Mouse (Mus musculus) heart, embryonic 16.5 days (tissue): ENCODE data around the gene Fras1. TPM values are rescaled to one million over a fixed set of nuclear protein-coding genes. Genes with fewer than 3 reads are reported as not detected.

Source experiments
- ATAC-seq: fragments of 200-750 bp; cut with Nextera tagmentation; replicated peaks from 2 replicates; pipeline ENCODE4 v1.8.0; 2017; ENCODE audit warnings: moderate number of reproducible peaks; ENCODE audit not compliant: insufficient read depth, low FRiP score; ENCODE audit errors: extremely low read depth
- H3K27ac ChIP-seq: fragments of 300-500 bp; sonication (generic); 2 replicates; pipeline ENCODE4 v1.5.1; 2014; ENCODE audit warnings: mild to moderate bottlenecking, low read length, control low read depth, moderate library complexity
- H3K27me3 ChIP-seq: fragments of 300-500 bp; sonication (generic); 2 replicates; pipeline ENCODE4 v1.6.1; 2014; ENCODE audit warnings: low read length, mixed read lengths; ENCODE audit not compliant: control insufficient read depth, insufficient read depth
- H3K36me3 ChIP-seq: fragments of 300-500 bp; sonication (generic); 2 replicates; pipeline ENCODE4 v1.6.1; 2014; ENCODE audit not compliant: control insufficient read depth, insufficient read depth
- H3K4me1 ChIP-seq: fragments of 300-500 bp; sonication (generic); 2 replicates; pipeline ENCODE4 v1.6.1; 2014; ENCODE audit warnings: low read length, mixed read lengths; ENCODE audit not compliant: control insufficient read depth, insufficient read depth
- H3K4me2 ChIP-seq: fragments of 300-500 bp; sonication (generic); 2 replicates; pipeline ENCODE4 v1.6.1; 2014; ENCODE audit warnings: low read depth, mild to moderate bottlenecking, control low read depth, low read length
- H3K4me3 ChIP-seq: fragments of 300-500 bp; sonication (generic); 2 replicates; pipeline ENCODE4 v1.5.1; 2014; ENCODE audit warnings: mild to moderate bottlenecking, control low read depth, low read length
- H3K9ac ChIP-seq: fragments of 300-500 bp; sonication (generic); 2 replicates; pipeline ENCODE4 v1.6.1; 2014; ENCODE audit warnings: low read length, control low read depth
- H3K9me3 ChIP-seq: fragments of 300-500 bp; sonication (generic); replicated peaks from 2 replicates; pipeline ENCODE4 v1.6.1; 2016; ENCODE audit warnings: low read length; ENCODE audit not compliant: control insufficient read depth
- WGBS: fragments of 180-500 bp; shearing (Covaris S2); extraction: QIAGEN DNeasy Blood & Tissue Kit; methylation state at CpG from one replicate; pipeline ENCODE4 v1.1.7; 2014; 5-methylcytosine and 5-hydroxymethylcytosine counted together
- polyA plus RNA-seq: library from polyadenylated mRNA; unstranded; fragments of >200 nt; fragmentation: Nextera tagmentation; extraction: Ambion mirVana; gene quantifications from 2 replicates; pipeline ENCODE4 v1.2.1, GENCODE M21; 2015

The Fras1 gene
- polyA plus RNA-seq, 1 experiment from 2014 or later, result 12.0 TPM

DNA sequence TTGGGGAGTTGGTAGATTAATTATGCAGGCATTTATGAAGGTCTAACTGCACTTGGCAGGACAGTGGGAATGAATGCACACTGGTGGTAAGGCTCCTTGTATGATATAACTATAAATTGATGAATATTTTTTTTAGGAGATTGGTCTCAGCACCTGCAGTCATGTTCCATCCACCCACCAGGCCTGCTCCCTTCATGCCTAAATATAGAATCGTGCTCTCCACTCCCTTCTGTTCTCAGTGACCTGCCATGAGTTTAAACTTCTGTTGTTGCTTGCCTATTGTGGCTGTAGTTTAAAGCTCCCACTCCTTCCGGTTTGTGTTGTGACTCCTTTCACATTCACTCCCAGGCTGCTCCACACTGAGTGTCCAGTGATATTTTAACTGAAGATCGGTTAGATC lies 80.7 kb downstream of the Fras1 start:
- peak; percentile 74; the same call in 1 of the 2 replicates for ATAC-seq
- Histone ChIP-seq H3K9me3 (no peaks in the 10 kb centered on the region), H3K4me1 (peaks cover 30% of the 10 kb centered on the region), H3K27ac (peak overlapping the region; percentile 88), H3K27me3 (no peaks in the 10 kb centered on the region), H3K36me3 (no peaks in the 10 kb centered on the region), H3K4me3 (no peak overlapping the region), H3K9ac (peak overlapping the region; percentile 18; the same call in 1 of the 2 replicates), H3K4me2 (0 out of 2 replicates have a peak overlapping the region, but pooled peaks have one; percentile 2)
- 47% methylated on average over 3 of the region's 3 CpGs for WGBS

- whole genome bisulfite sequencing, result 37% methylated on average over 2 of the region's 2 CpGs
- peak overlapping the region; percentile 24 for H3K9ac ChIP-seq
- peak overlapping the region; percentile 88 for H3K27ac ChIP-seq
- H3K4me2 ChIP-seq, result no peak overlapping the region
- H3K27me3 ChIP-seq, result no peaks in the 10 kb centered on the region
- no peak overlapping the region for H3K4me3 ChIP-seq
- H3K36me3 ChIP-seq, result no peaks in the 10 kb centered on the region
- H3K4me1 ChIP-seq, result peaks cover 30% of the 10 kb centered on the region
- H3K9me3 ChIP-seq, result no peaks in the 10 kb centered on the region
- ATAC-seq, result peak; percentile 37; the same call in 1 of the 2 replicates
Observed at GRCm38 (mm10) chr5:96455241-96455640, 81.5 kb downstream of the Fras1 start.

DNA sequence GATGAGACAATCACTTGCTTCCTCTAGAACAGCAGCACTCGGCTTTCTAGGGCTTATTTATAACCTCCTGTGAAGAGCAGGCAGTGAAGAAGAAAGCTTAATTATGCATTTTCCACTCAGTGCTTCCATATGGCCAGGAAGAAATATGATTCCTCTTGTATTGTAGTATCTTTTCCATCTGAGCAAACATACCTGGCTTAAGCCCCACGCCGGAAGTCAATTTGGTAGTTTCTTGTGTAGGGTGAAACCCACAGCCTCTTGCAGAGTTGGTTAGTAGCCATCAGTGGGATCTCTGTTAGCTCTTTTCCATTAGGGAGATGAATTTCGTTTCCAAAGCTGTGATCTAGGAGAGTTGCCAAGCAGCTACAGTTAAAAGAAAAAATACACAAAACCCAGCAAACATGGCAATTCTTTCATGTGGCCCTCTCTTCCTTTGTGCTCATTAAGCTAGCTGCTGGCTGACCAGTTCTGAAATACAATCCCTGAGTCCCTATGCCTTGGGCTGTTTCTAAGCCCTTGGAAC lies 83.7 kb downstream of the Fras1 start:
- Histone ChIP-seq H3K27me3 (no peaks in the 10 kb centered on the region), H3K36me3 (no peaks in the 10 kb centered on the region), H3K4me1 (peaks cover 30% of the 10 kb centered on the region), H3K4me2 (no peak overlapping the region), H3K9me3 (no peaks in the 10 kb centered on the region), H3K27ac (no peak overlapping the region), H3K9ac (no peak overlapping the region), H3K4me3 (no peak overlapping the region)
- ATAC-seq, result no peak
- 62% methylated on average over 4 of the region's 4 CpGs for WGBS

- Histone ChIP-seq H3K4me1 (peaks cover 20% of the 10 kb centered on the region), H3K9me3 (no peaks in the 10 kb centered on the region), H3K4me3 (no peak overlapping the region), H3K9ac (no peak overlapping the region), H3K27ac (no peak overlapping the region), H3K27me3 (no peaks in the 10 kb centered on the region), H3K4me2 (no peak overlapping the region), H3K36me3 (no peaks in the 10 kb centered on the region)
- no peak for ATAC-seq
- 69% methylated on average over 4 of the region's 4 CpGs for WGBS
Observed at GRCm38 (mm10) chr5:96459605-96460004, 85.8 kb downstream of the Fras1 start.

GRCm38 (mm10) chr5:96462197-96462596 lies 88.4 kb downstream of the Fras1 start:
- Histone ChIP-seq H3K9me3 (no peaks in the 10 kb centered on the region), H3K36me3 (no peaks in the 10 kb centered on the region), H3K4me1 (peaks cover 4% of the 10 kb centered on the region), H3K27me3 (no peaks in the 10 kb centered on the region), H3K4me3 (no peak overlapping the region), H3K4me2 (no peak overlapping the region), H3K9ac (no peak overlapping the region), H3K27ac (no peak overlapping the region)
- WGBS, result 87% methylated on average over 2 of the region's 2 CpGs
- no peak for ATAC-seq

GRCm38 (mm10) chr5:96466461-96466860 lies 92.7 kb downstream of the Fras1 start:
- Histone ChIP-seq H3K9me3 (no peaks in the 10 kb centered on the region), H3K27ac (no peak overlapping the region), H3K9ac (no peak overlapping the region), H3K4me2 (no peak overlapping the region), H3K4me1 (no peaks in the 10 kb centered on the region), H3K27me3 (no peaks in the 10 kb centered on the region), H3K4me3 (no peak overlapping the region), H3K36me3 (no peaks in the 10 kb centered on the region)
- WGBS, result 52% methylated on average over 7 of the region's 7 CpGs
- no peak for ATAC-seq

DNA sequence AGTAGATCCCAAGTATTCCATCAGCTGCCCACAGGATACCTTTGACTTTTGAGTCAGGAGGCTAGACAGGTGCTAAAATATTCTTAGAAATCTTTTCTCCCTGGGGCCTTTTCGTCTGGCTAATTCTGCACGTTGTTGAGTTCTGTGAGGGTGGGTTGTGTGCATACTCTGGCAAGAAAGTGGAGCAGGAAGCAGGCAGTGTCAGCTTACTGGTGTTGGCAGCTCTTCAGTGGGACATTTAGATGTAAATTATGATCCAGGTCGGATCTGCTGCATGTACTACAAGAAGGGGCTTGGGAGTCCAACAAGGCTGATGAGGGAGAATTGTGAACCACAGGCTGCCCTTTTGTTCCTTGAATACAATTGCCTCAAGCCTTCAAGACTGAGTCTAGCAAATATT lies 98.2 kb downstream of the Fras1 start:
- no peak for ATAC-seq
- no peak overlapping the region for H3K9ac ChIP-seq
- H3K36me3 ChIP-seq, result no peaks in the 10 kb centered on the region
- H3K4me1 ChIP-seq, result peaks cover 6% of the 10 kb centered on the region; the same call in 1 of the 2 replicates
- H3K4me2 ChIP-seq, result no peak overlapping the region
- H3K4me3 ChIP-seq, result no peak overlapping the region
- WGBS, result 19% methylated on average over 3 of the region's 3 CpGs
- no peaks in the 10 kb centered on the region for H3K9me3 ChIP-seq
- no peak overlapping the region for H3K27ac ChIP-seq
- no peaks in the 10 kb centered on the region for H3K27me3 ChIP-seq

DNA sequence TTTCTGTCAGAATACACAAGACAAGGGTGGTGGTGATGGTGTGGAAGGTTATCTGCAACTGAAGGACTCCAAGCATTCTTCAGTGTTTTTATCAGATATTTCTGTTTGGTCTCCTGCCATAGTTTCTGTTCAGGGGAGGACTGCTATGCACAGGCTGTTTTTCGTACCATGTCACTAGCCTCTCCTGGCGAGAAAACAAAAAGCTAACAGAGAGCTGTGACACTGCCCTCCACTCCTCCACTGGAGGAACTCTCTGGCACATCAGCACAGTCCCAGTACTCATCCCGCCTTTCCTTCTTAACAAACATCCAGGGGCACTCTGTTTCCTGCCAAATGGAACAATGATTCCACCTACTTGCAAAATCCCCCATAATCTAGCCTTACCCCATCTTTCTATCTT lies 101.7 kb downstream of the Fras1 start:
- no peak overlapping the region for H3K9ac ChIP-seq
- H3K36me3 ChIP-seq, result no peaks in the 10 kb centered on the region
- H3K4me2 ChIP-seq, result peak overlapping the region; percentile 4; the same call in 1 of the 2 replicates
- H3K4me1 ChIP-seq, result peaks cover 6% of the 10 kb centered on the region; the same call in 1 of the 2 replicates
- H3K4me3 ChIP-seq, result no peak overlapping the region
- WGBS, result 32% methylated on average over 3 of the region's 3 CpGs
- ATAC-seq, result peak; percentile 69; the same call in 1 of the 2 replicates
- no peaks in the 10 kb centered on the region for H3K27me3 ChIP-seq
- peak overlapping the region; percentile 7; the same call in 1 of the 2 replicates for H3K27ac ChIP-seq
- no peaks in the 10 kb centered on the region for H3K9me3 ChIP-seq

GRCm38 (mm10) chr5:96479003-96479402 lies 105.2 kb downstream of the Fras1 start:
- Histone ChIP-seq H3K27me3 (no peaks in the 10 kb centered on the region), H3K4me1 (peaks cover 6% of the 10 kb centered on the region; the same call in 1 of the 2 replicates), H3K4me2 (no peak overlapping the region), H3K27ac (no peak overlapping the region), H3K4me3 (no peak overlapping the region), H3K9me3 (no peaks in the 10 kb centered on the region), H3K9ac (no peak overlapping the region), H3K36me3 (no peaks in the 10 kb centered on the region)
- no peak for ATAC-seq
